Mouse (Mus musculus) intestine, embryonic 16.5 days (tissue): ENCODE results near the gene Casp9. TPM values are rescaled to one million over a fixed set of nuclear protein-coding genes. Genes with fewer than 3 reads are reported as not detected.
A peak's percentile ranks its signal among the peaks of the same experiment; 100 is the strongest.

ENCODE experiments used
- ATAC-seq: fragments of 200-750 bp; cut with Nextera tagmentation; 2 replicates; pipeline ENCODE4 v1.8.0; 2017; ENCODE audit warnings: moderate TSS enrichment, moderate library complexity
- H3K27ac ChIP-seq: fragments of 300-500 bp; sonication (generic); 2 replicates; pipeline ENCODE4 v1.5.1; 2014; ENCODE audit warnings: mild to moderate bottlenecking, low read length
- H3K27me3 ChIP-seq: fragments of 300-500 bp; sonication (generic); replicated peaks from 2 replicates; pipeline ENCODE4 v1.6.1; 2014; ENCODE audit warnings: low read length, control low read depth, mixed read lengths; ENCODE audit not compliant: control insufficient read depth, insufficient read depth
- H3K36me3 ChIP-seq: fragments of 300-500 bp; sonication (generic); 2 replicates; pipeline ENCODE4 v1.6.1; 2014; ENCODE audit warnings: low read length, control low read depth; ENCODE audit not compliant: control insufficient read depth, insufficient read depth
- H3K4me1 ChIP-seq: fragments of 300-500 bp; sonication (generic); 2 replicates; pipeline ENCODE4 v1.6.1; 2014; ENCODE audit warnings: low read length, control low read depth, mixed read lengths; ENCODE audit not compliant: control insufficient read depth, insufficient read depth
- H3K4me2 ChIP-seq: fragments of 300-500 bp; sonication (generic); 2 replicates; pipeline ENCODE4 v1.6.1; 2014; ENCODE audit warnings: low read depth, low read length, control low read depth
- H3K4me3 ChIP-seq: fragments of 300-500 bp; sonication (generic); 2 replicates; pipeline ENCODE4 v1.5.1; 2014; ENCODE audit warnings: mild to moderate bottlenecking, low read length
- H3K9ac ChIP-seq: fragments of 300-500 bp; sonication (generic); 2 replicates; pipeline ENCODE4 v1.6.1; 2014; ENCODE audit warnings: low read depth, low read length
- H3K9me3 ChIP-seq: fragments of 300-500 bp; sonication (generic); 2 replicates; pipeline ENCODE4 v1.6.1; 2016; ENCODE audit warnings: low read length, control low read depth; ENCODE audit not compliant: control insufficient read depth
- WGBS: fragments of 180-500 bp; shearing (Covaris S2); extraction: QIAGEN DNeasy Blood & Tissue Kit; methylation state at CpG from one replicate; pipeline ENCODE4 v1.1.7; 2014; 5-methylcytosine and 5-hydroxymethylcytosine counted together
- polyA plus RNA-seq: library from polyadenylated mRNA; unstranded; fragments of >200 nt; fragmentation: Nextera tagmentation; extraction: Ambion mirVana; gene quantifications from 2 replicates; pipeline ENCODE4 v1.2.1, GENCODE M21; 2015

The Casp9 gene
- polyA plus RNA-seq, 1 experiment from 2014 or later: 21.3 TPM

GRCm38 (mm10) chr4:141758874-141759542 lies 34.4 kb upstream of the Casp9 start:
- Histone ChIP-seq H3K9ac (no peak overlapping the region), H3K4me1 (0 out of 2 replicates have a peak, but pooled peaks cover 2% of the 10 kb centered on the region), H3K4me3 (no peak overlapping the region), H3K4me2 (no peak overlapping the region), H3K27me3 (no peaks in the 10 kb centered on the region), H3K36me3 (peaks cover 13% of the 10 kb centered on the region), H3K27ac (no peak overlapping the region), H3K9me3 (no peaks in the 10 kb centered on the region)
- ATAC-seq: 0 out of 2 replicates have a peak, but pooled peaks have one; percentile 46
- 69% methylated on average over 6 of the region's 6 CpGs for WGBS

GRCm38 (mm10) chr4:141760942-141761341 lies 32.5 kb upstream of the Casp9 start:
- Histone ChIP-seq H3K4me1 (0 out of 2 replicates have a peak, but pooled peaks cover 2% of the 10 kb centered on the region), H3K4me3 (no peak overlapping the region), H3K9ac (no peak overlapping the region), H3K27me3 (no peaks in the 10 kb centered on the region), H3K4me2 (no peak overlapping the region), H3K36me3 (peaks cover 10% of the 10 kb centered on the region), H3K27ac (no peak overlapping the region), H3K9me3 (no peaks in the 10 kb centered on the region)
- ATAC-seq: peak; percentile 64; the same call in 1 of the 2 replicates
- WGBS: 71% methylated on average over 4 of the region's 4 CpGs

GRCm38 (mm10) chr4:141762102-141762598 lies 31.3 kb upstream of the Casp9 start:
- no peaks in the 10 kb centered on the region for H3K27me3 ChIP-seq
- ATAC-seq: no peak
- peaks cover 10% of the 10 kb centered on the region for H3K36me3 ChIP-seq
- H3K4me3 ChIP-seq: no peak overlapping the region
- H3K27ac ChIP-seq: no peak overlapping the region
- no peak overlapping the region for H3K4me2 ChIP-seq
- H3K4me1 ChIP-seq: peaks cover 9% of the 10 kb centered on the region
- H3K9me3 ChIP-seq: no peaks in the 10 kb centered on the region
- WGBS: 94% methylated on average over 13 of the region's 13 CpGs
- no peak overlapping the region for H3K9ac ChIP-seq

GRCm38 (mm10) chr4:141763476-141763875 lies 29.9 kb upstream of the Casp9 start:
- WGBS: 90% methylated on average over 12 of the region's 12 CpGs
- ATAC-seq: no peak
- Histone ChIP-seq H3K9ac (no peak overlapping the region), H3K4me3 (no peak overlapping the region), H3K4me2 (no peak overlapping the region), H3K4me1 (peaks cover 19% of the 10 kb centered on the region), H3K27ac (no peak overlapping the region), H3K9me3 (no peaks in the 10 kb centered on the region), H3K27me3 (no peaks in the 10 kb centered on the region), H3K36me3 (peaks cover 16% of the 10 kb centered on the region)

GRCm38 (mm10) chr4:141765008-141765407 lies 28.4 kb upstream of the Casp9 start:
- 93% methylated on average over 3 of the region's 3 CpGs for WGBS
- no peaks in the 10 kb centered on the region for H3K27me3 ChIP-seq
- H3K4me2 ChIP-seq: no peak overlapping the region
- H3K9ac ChIP-seq: no peak overlapping the region
- H3K9me3 ChIP-seq: no peaks in the 10 kb centered on the region
- H3K4me3 ChIP-seq: no peak overlapping the region
- ATAC-seq: no peak
- H3K4me1 ChIP-seq: peaks cover 19% of the 10 kb centered on the region
- H3K36me3 ChIP-seq: peaks cover 16% of the 10 kb centered on the region
- H3K27ac ChIP-seq: no peak overlapping the region

- Histone ChIP-seq H3K4me3 (no peak overlapping the region), H3K4me2 (peak overlapping the region; percentile 6), H3K9me3 (no peaks in the 10 kb centered on the region), H3K27me3 (no peaks in the 10 kb centered on the region), H3K27ac (peak overlapping the region; percentile 83), H3K4me1 (peaks cover 17% of the 10 kb centered on the region), H3K9ac (peak overlapping the region; percentile 38; the same call in 1 of the 2 replicates), H3K36me3 (peaks cover 17% of the 10 kb centered on the region)
- 73% methylated on average over 8 of the region's 8 CpGs for WGBS
- peak; percentile 4; the same call in 1 of the 2 replicates for ATAC-seq
Measured at GRCm38 (mm10) chr4:141766316-141766667, 27.1 kb upstream of the Casp9 start.

- no peaks in the 10 kb centered on the region for H3K27me3 ChIP-seq
- H3K4me2 ChIP-seq: peak overlapping the region; percentile 6
- WGBS: 38% methylated on average over 19 of the region's 19 CpGs
- peak overlapping the region; percentile 38 for H3K9ac ChIP-seq
- peaks cover 18% of the 10 kb centered on the region for H3K36me3 ChIP-seq
- H3K4me3 ChIP-seq: no peak overlapping the region
- peak; percentile 75 for ATAC-seq
- peak overlapping the region; percentile 83 for H3K27ac ChIP-seq
- H3K4me1 ChIP-seq: peaks cover 17% of the 10 kb centered on the region
- no peaks in the 10 kb centered on the region for H3K9me3 ChIP-seq
Measured at GRCm38 (mm10) chr4:141766668-141767352, 26.6 kb upstream of the Casp9 start.

- no peaks in the 10 kb centered on the region for H3K27me3 ChIP-seq
- H3K9ac ChIP-seq: peak overlapping the region; percentile 32; the same call in 1 of the 2 replicates
- ATAC-seq: peak; percentile 77
- H3K9me3 ChIP-seq: no peaks in the 10 kb centered on the region
- peaks cover 16% of the 10 kb centered on the region for H3K36me3 ChIP-seq
- H3K4me3 ChIP-seq: no peak overlapping the region
- 65% methylated on average over 19 of the region's 19 CpGs for WGBS
- peaks cover 17% of the 10 kb centered on the region for H3K4me1 ChIP-seq
- peak overlapping the region; percentile 83 for H3K27ac ChIP-seq
- peak overlapping the region; percentile 6; the same call in 1 of the 2 replicates for H3K4me2 ChIP-seq
Measured at GRCm38 (mm10) chr4:141767353-141768036, 25.9 kb upstream of the Casp9 start.

GRCm38 (mm10) chr4:141769501-141770160 lies 23.8 kb upstream of the Casp9 start:
- H3K9me3 ChIP-seq: no peaks in the 10 kb centered on the region
- 78% methylated on average over 8 of the region's 8 CpGs for WGBS
- H3K4me3 ChIP-seq: no peak overlapping the region
- no peak overlapping the region for H3K4me2 ChIP-seq
- peaks cover 17% of the 10 kb centered on the region for H3K4me1 ChIP-seq
- no peak overlapping the region for H3K27ac ChIP-seq
- ATAC-seq: no peak
- H3K9ac ChIP-seq: no peak overlapping the region
- H3K36me3 ChIP-seq: peaks cover 15% of the 10 kb centered on the region
- H3K27me3 ChIP-seq: no peaks in the 10 kb centered on the region
